Mouse (Mus musculus): ENCODE measurements at regions not wholly inside any gene's neighbourhood (a gene's known extent, or its start where the extent isn't known, plus 50 kb on each side); places are given as distances from the start of the nearest gene placed in this dataset.

- no peak for DNase-seq
Observed at GRCm38 (mm10) chr5:118316310-118317017, 71.4 kb downstream of the 2410131K14Rik start.

DNA sequence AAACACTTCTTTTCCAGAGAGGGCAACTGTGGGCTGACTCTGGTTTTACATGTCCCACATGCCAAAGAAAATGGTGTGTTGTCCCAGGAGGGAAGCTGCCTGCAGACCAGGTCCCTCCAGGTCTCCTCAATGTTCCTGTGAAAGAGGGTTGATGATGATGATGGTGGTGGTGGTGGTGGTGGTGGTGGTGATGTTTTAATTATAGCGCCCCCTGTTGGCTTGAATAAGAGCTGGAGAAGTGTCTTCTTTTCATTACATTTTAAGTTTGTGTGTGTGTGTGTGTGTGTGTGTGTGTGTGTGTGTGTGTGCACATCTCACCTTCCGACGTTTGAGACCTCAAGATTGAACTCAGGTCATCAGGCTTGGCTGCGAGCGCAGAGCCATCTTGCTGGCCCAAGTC lies 73.0 kb downstream of the 2410131K14Rik start:
- DNase-seq, result peak in 1 of 2 experiments; percentile 17

DNA sequence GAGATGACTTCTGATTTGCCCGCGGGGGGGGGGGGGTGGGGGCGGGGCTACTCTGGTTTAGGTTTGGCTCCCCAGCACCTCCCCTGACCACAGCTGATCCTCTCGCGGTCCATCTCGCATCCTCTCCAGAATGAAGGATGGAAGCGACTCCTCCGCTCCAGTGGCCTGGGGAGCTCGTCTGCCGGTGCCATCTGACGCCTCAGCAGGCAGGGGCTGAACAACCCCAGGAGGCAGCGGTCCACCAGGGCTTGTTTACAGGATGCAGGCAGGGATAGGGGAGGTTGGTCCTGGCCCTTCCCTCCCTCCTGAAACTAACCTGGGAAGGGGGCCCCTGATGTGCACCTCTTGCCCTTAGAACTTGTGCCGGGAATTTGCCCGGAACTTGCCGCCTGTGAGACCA lies 73.9 kb downstream of the 2410131K14Rik start:
- DNase-seq, result peak; percentile 54 to 64

DNA sequence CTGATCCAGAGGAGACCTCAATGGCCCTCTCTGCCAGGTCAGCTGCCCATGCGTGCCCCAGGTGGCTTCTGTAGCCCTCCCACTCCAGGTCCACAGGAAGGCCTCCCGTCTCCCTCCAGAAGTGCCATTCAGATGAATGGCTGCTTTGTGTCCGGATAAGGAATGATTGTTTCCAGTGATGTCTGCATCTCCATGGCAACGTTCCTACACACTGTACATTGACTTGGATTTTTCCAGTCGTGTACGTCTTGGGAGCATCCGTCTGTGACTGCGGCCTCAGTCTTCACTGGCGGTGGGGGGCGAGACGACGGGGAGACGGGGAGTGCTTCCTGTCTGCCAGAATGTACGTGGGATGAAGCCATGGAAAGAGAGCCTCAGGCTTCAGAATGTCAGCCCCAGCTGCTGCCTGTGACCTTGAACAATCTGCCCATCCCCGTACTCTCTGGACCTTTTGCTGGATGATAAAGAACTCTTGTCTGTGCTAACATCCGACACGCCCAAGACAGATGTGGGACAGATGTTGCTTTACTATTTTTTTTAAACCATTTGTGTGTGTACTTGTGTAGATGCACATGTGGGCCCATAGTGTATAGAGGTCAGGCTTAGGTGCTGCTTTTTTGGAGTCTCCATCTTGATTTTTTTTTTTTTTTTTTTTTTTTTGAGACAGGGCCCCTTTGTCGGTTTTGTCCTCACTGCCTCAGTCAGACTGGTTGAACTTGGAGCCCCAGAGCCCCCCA lies 76.9 kb downstream of the 2410131K14Rik start:
- DNase-seq, result no peak

GRCm38 (mm10) chr5:118323151-118323550 lies 78.1 kb downstream of the 2410131K14Rik start:
- no peak for DNase-seq

DNA sequence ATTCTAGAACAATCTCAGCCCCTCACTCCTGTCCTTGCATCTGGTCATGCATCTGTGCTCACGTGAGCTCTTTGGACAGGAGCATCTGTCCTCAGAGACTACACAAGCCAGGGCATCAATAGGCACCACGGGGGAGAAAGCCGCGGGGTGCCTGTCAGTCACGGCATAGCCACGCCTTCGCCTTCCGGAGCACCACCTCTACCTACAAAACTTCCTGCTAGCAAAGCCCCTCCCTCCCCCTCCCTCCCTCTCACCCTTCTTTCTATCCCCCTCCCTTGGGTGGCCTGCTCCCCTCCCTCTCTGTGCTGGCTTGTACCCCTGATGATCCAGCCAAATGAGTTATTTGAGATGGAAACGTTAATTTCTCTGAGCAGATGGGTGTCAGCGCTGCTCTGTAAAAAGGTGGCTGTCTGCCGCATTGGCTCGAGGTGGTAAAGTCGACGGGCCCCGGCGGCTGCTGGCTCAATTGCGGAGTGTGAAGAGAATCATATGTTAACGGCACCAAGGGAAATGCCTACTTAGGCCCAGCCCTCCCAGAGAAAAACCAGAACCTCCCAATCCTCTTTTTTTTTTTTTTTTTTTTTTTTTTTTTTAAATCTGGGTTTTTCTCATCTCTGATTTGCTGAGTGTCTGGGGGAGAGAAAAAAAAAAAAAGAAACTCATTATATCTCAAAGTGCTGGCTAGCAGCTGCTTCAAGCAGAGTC lies 82.0 kb downstream of the 2410131K14Rik start:
- DNase-seq, result peak; percentile 55 to 71

GRCm38 (mm10) chr5:118327961-118328712 lies 83.1 kb downstream of the 2410131K14Rik start:
- no peak for DNase-seq

GRCm38 (mm10) chr5:118329143-118329542 lies 84.1 kb downstream of the 2410131K14Rik start:
- no peak for DNase-seq

DNA sequence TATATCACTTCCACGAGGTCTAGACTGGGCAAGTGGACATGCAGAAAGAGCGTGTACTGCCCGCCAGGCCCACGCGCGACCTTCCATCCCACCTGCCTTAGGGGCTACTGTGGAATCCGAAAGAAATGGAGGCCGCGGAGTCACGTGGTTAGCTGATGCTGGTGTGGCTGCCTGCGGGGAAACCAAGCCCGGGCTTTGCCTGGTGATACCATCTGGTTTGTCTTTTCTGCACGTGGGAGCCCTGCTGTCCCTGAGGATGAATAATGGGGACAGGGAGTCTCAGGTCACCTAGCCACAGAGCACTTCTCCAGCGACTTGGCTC lies 86.2 kb downstream of the 2410131K14Rik start:
- peak in 1 of 2 experiments; percentile 64 for DNase-seq

DNA sequence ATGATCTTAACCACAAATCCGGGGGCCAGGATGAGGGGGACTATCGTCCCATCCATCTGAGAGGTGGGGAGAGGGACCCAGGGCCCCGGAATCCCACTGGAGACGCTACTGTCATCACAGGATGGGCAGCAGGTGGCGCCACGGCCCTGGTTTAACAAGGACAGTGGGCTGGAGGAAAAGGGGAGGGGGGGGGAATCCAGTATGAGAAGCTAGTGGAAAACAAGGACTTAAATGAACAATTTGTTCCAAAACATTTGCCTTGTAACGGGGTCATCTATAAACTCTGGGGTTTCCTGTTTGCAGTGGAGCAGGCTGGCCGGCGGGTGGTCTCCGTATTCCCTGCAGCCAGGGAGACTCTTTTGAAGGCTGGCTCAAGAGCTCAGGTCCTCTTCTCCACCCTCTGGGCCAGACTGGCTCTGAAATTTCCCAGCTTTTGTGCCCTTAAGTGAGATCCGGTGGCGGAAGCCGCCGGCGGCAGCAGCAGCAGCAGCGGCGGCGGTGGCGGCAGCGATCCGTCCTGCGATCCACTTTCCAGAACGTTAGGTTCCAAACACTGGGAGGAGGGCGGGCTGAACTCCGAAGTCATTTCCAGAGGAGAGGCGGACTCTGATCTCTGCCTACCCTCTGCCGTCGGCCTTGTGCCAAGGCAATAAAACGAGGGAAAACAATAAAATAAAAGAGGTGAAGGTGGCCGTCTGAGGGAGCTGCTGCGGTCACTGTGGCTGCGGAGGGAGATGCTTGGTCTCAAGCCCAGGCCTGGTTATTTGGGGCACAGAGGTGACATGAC lies 86.8 kb downstream of the 2410131K14Rik start:
- DNase-seq, result peak; percentile 83 to 90

- DNase-seq, result no peak
Observed at GRCm38 (mm10) chr5:118334054-118334453, 89.0 kb downstream of the 2410131K14Rik start.

GRCm38 (mm10) chr5:118338186-118338585 lies 93.2 kb downstream of the 2410131K14Rik start:
- DNase-seq, result no peak

DNA sequence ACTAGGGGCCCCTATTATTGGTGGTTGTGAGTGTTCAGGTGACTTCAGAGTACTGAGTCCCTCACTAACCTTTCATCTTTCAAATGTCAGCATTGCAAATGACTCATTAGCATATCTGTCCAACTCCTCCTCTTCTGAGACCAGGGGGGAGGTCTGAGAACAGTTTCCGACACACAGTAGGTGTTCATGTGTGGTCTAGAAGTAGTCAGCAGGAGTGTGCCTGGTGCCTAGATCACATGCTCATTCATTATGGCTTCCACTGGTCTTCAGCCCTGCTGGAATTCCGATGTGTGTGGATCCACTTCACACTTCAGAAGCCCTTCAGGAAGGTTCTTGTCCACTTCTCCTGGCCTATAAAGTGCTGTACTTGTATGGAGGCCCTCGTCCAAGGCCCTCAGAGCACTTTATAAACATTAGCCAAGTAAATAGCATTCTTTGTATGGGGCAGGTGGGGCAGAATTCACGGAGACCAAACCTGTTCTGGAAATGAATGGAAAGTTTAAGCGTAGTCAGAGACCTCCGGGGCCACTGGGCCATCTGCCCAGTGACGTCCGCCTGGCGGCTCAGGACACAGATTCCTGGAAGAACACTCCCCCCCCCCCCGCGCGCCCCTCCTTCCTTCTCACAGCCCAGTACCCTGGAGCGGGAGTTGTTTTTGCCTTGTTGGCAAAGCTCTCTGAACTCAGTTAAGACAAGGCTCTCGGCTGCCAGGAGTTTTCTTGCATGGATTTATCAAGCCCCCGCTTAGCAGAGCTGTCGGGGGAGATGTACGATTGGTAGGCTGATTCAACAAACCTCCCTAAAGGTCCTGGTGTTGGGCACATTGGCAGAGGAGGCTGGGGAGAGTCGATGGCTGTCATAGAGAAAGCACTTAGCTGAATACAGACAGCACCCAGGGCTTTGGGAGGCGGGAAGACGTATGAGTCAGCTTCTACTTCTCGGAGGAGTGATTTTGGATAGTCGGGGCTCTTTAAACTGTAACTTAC lies 94.9 kb downstream of the 2410131K14Rik start:
- no peak for DNase-seq

DNA sequence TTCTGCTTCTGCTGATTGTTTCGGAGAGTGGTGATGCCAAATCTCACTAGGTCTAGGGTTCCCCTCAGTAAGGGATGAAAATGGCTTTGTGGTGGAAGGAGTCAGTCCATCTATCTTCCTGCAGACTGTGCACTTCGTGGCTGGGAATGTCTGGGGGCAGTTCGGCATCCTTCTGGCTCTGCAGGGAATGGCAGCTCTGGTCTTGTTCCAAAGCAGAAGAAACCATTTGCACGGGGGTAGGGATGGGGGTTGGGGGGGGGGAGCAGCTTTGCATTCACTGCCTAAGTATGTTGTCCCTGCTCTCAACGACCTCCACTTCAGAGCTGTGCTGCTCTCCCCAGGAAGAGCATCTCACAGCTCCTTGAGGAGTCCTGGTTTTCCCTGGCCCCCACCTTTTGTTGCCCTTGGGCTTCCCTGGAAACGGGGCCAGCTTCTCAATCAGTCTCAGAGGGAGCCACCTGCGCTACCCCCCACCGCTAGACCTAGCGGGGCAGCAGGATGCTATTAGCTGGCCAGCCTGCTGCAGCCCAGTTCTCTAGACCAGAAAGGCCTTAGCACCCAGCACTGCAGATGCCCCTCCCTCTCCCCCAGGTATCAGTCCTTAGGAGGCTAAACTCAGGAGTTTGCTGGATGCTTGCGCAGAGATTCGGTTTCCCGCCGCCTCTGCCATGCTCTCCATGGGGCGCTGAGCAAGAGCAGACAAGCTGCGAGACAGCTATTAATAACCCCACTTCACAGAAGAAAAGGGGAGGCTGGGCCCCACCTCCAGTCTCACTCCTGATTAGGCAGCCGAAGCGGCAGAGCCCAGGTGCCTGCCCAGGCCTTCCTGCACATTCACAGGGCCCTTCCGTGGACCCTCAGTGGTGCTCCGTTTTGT lies 98.7 kb downstream of the 2410131K14Rik start:
- peak; percentile 47 to 56 for DNase-seq

DNA sequence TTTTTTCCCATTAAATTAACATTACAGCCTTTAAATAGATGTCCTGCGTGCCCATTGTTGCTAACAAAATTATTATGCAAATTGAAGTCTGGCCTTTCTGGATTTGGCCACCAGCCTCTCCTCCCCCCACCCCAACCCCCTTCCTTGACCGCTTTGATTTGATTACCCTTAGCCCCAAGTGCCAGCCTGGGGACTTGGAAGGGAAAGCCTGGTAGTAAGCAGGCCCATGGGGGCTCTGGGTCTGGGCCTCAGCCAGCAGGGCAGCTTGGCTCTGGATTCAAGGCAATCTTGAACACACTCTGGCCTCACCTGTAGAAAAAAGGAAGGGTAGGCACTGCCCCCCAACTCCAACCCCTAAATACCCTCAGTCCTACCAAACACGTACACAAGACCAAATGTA lies 100.2 kb downstream of the 2410131K14Rik start:
- DNase-seq, result no peak

GRCm38 (mm10) chr5:118349057-118349456 lies 104.0 kb downstream of the 2410131K14Rik start:
- DNase-seq, result no peak

GRCm38 (mm10) chr5:118351301-118351700 lies 106.3 kb downstream of the 2410131K14Rik start:
- DNase-seq, result no peak

DNA sequence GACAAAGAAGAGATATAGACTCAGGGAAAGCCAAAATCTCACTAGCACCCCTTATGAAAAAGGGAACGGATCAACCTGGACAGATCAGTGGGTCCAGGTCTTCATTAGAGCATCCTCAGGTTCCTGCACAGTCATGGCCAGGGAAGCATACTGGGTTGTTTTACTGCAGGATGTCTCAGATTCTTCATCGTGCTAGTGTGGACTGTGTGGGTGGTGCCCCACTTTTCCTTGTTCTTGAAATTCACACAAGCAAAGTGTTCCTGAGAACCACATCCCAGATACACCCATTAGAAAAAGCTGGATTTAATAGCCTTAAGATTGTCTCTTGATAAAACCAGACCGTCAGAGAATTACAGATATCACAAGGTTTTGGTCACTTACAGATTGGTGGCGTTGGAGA lies 107.1 kb downstream of the 2410131K14Rik start:
- no peak for DNase-seq

DNA sequence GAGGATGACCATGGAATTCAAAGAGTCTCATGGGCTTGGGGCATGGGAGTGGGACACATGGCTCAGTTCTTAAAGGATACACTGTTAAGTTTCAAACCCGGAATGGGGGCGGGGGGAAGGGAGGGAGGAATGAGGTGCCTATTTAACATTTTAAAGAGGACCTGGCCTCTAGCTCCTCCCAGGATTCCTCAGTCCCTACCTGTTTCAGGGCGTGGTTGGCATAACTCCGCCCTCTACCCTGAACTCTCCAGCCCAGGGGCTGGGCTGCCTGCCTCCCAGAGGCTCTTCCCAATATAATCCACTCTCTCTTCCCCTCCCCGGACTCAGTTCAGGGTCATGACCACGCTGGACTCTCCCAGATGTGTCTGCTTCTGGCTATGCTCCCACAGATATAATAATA lies 108.0 kb downstream of the 2410131K14Rik start:
- no peak for DNase-seq

GRCm38 (mm10) chr5:118353689-118354088 lies 108.7 kb downstream of the 2410131K14Rik start:
- no peak for DNase-seq

Measured in cerebellum, postnatal 25 days (tissue).